Mouse (Mus musculus): ENCODE results near the gene BC028528. TPM values are rescaled to one million over a fixed set of nuclear protein-coding genes. Genes with fewer than 3 reads are reported as not detected.

Gene BC028528
- total RNA-seq, 2 experiments from 2014 or later = 7.2 to 13.9 TPM

- DNase-seq (ENCODE audit: low spot score) = no peak
- intact Hi-C loops (cut with DNase I) = loop anchor here (5.0 to 10.0 kb wide), 2 partner anchors 70 to 328 kb away; no protein-coding TSS in a partner anchor
These were observed 49.1 kb downstream of the BC028528 start for GRCm38 (mm10) chr3:95842503-95843214.

- intact Hi-C loops (cut with DNase I) = no loop called here
- DNase-seq (ENCODE audit: low spot score) = no peak
These were observed 52.6 kb downstream of the BC028528 start for GRCm38 (mm10) chr3:95839250-95839649.

Other genes with a start within 250 kb of the BC028528 start
- 100 to 1,000 TPM; 128 to 152 TPM for gene Mcl1, start 233.2 kb downstream of the BC028528 start, total RNA-seq (2021)
- 10 to 100 TPM; 52.6 to 64.6 TPM for gene Adamtsl4, start 204.1 kb downstream of the BC028528 start, total RNA-seq (2021)
- gene Ecm1, start 152.4 kb downstream of the BC028528 start, total RNA-seq (2021) = 10 to 100 TPM; 52.1 to 60.8 TPM
- gene Tars2, start 131.8 kb downstream of the BC028528 start, total RNA-seq (2021) = 10 to 100 TPM; 46.6 to 49.4 TPM
- 10 to 100 TPM; 40.4 to 46.1 TPM for gene Rprd2, start 73.1 kb downstream of the BC028528 start, total RNA-seq (2021)
- gene Prpf3, start 36.1 kb downstream of the BC028528 start, total RNA-seq (2021) = 10 to 100 TPM; 21.1 to 23.1 TPM
- gene Mrps21, start 20.5 kb downstream of the BC028528 start, total RNA-seq (2021) = 100 to 1,000 TPM; 315 to 318 TPM
- 10 to 100 TPM in 1 of 2 experiments, 1 to 10 TPM in 1; 2.1 to 12.9 TPM for gene Ciart, start 9.8 kb downstream of the BC028528 start, total RNA-seq (2021)
- 100 to 1,000 TPM; 110 to 120 TPM for gene Aph1a, start 2.0 kb upstream of the BC028528 start, total RNA-seq (2021)
- gene Car14, start 12.7 kb upstream of the BC028528 start, total RNA-seq (2021) = 100 to 1,000 TPM; 171 to 175 TPM
- gene Anp32e, start 37.2 kb upstream of the BC028528 start, total RNA-seq (2021) = 10 to 100 TPM; 74.2 to 92.2 TPM
- gene Plekho1, start 104.0 kb upstream of the BC028528 start, total RNA-seq (2021) = 10 to 100 TPM; 76.4 to 89.1 TPM
- 10 to 100 TPM; 20.5 to 26.0 TPM for gene Vps45, start 166.5 kb upstream of the BC028528 start, total RNA-seq (2021)
- 10 to 100 TPM; 52.2 to 54.5 TPM for gene Otud7b, start 212.5 kb upstream of the BC028528 start, total RNA-seq (2021)

Data from heart, postnatal 25 days (tissue).